Mouse (Mus musculus): Measurements from ENCODE around the gene Zfp11. TPM values are rescaled to one million over a fixed set of nuclear protein-coding genes. Genes with fewer than 3 reads are reported as not detected.
"Not testable (repeated sequence)": the region's sequence is repeated elsewhere in the genome, so short reads cannot be mapped to it uniquely, and the experiment has no call there.

The Zfp11 gene
- polyA plus RNA-seq, 1 experiment from 2014 or later: 4.3 TPM

DNA sequence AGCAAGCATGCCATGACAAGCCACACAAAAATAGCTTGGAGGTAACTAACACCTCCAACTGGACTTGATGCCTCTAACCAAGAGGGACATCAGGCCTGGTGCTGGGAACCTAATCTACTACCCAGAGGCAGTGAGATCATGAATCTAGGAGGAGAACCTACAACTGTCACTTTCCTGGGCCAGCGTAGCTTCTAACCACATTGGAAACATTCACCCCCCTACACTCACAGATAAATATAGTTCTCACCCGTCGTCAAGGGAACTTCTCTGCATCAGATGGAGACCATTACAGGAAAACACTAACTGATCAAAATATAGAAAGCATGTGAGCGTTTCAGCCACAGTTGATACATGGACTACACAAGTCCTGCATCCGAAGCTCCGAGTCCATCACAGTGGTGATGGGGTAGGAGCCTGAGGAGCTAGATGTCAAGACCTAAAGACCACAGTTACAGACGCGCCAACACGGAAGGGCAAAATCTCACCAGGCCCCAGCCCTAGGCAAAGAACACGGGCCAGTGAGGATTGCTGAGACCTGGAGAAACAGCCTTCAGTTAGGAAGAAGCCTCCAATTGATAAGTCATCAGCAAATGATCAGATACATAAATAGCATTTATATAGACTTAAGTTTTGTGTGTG is 3.5 kb downstream of the Zfp11 start:
- 86% methylated on average over 10 of the region's 10 CpGs for WGBS
- H3K4me2 ChIP-seq: no peak overlapping the region
- H3K9me3 ChIP-seq: no peaks in the 10 kb centered on the region
- H3K27ac ChIP-seq (replicated peaks): no peak overlapping the region
- no peaks in the 10 kb centered on the region for H3K36me3 ChIP-seq
- H3K4me1 ChIP-seq: peaks cover 13% of the 10 kb centered on the region
- no peak for ATAC-seq (ENCODE audit: extremely low read depth, insufficient number of reproducible peaks, low FRiP score, low TSS enrichment)
- H3K4me3 ChIP-seq: no peak overlapping the region
- H3K9ac ChIP-seq: no peak overlapping the region
- H3K27me3 ChIP-seq (replicated peaks): no peaks in the 10 kb centered on the region

DNA sequence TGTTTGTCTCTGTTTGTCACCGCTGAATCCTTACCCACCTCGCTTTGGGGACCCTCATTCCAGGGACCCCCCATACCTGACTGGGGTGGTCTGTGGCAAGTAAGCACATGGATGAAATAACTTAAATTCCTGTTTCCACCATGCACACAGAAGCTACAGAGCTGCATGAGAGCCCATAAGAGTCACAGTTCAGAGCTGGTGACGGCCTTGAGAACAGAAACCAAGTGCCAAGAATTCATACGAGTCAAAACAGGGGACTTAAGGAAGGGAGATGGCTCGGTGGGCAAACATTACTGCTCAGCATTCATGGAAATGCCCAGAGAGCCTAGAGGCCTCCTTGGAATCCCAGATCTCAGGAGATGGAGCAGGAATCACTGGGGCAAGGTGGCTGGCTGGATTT is 5.8 kb downstream of the Zfp11 start:
- no peak for ATAC-seq (ENCODE audit: extremely low read depth, insufficient number of reproducible peaks, low FRiP score, low TSS enrichment)
- H3K4me2 ChIP-seq: no peak overlapping the region
- no peak overlapping the region for H3K9ac ChIP-seq
- 78% methylated on average over 5 of the region's 5 CpGs for WGBS
- no peaks in the 10 kb centered on the region for H3K9me3 ChIP-seq
- H3K27ac ChIP-seq (replicated peaks): no peak overlapping the region
- H3K4me1 ChIP-seq: peaks cover 9% of the 10 kb centered on the region
- H3K27me3 ChIP-seq (replicated peaks): no peaks in the 10 kb centered on the region
- peaks cover 21% of the 10 kb centered on the region for H3K36me3 ChIP-seq
- H3K4me3 ChIP-seq: no peak overlapping the region

DNA sequence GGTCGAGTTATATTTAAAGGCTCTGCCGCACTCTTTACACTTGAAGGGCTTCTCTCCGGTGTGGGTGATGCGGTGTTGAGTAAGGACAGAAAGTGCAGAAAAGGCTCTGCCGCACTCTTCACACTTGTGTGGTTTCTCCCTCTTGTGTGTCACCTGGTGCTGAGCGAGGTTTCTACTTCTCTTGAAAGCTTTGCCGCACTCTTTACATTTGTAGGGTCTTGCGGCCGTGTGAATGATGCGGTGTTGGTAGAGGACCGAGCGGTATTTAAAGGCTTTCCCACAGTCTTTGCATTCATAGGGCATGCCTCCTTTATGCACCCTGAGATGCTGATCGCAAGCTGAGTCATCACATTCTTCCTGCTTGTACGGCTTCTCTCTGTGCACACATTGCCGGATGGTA is 12.0 kb downstream of the Zfp11 start:
- no peak for ATAC-seq (ENCODE audit: extremely low read depth, insufficient number of reproducible peaks, low FRiP score, low TSS enrichment)
- Histone ChIP-seq H3K9me3 (no peaks in the 10 kb centered on the region), H3K4me2 (no peak overlapping the region), H3K4me3 (no peak overlapping the region), H3K4me1 (no peaks in the 10 kb centered on the region), H3K9ac (no peak overlapping the region), H3K27ac (replicated peaks) (no peak overlapping the region), H3K27me3 (replicated peaks) (no peaks in the 10 kb centered on the region), H3K36me3 (peaks cover 66% of the 10 kb centered on the region)
- 88% methylated on average over 15 of the region's 15 CpGs for WGBS

DNA sequence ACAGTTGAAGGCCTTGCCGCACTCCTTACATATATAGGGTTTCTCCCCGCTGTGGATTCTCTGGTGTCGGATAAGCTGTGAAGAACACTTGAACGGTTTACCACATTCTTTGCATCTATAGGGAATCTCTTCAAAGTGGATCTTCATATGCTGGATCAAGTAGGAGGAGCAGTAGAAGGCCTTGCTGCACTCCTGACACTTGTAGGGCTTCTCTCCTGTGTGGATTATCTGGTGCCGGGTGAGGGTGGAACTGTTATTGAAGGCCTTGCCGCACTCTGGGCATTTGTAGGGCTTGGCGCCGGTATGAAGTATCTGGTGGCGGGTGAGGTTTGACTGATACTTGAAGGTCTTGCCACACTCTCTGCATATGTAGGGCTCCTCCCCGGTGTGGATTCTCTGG is 12.9 kb downstream of the Zfp11 start:
- Histone ChIP-seq H3K4me3 (no peak overlapping the region), H3K4me2 (no peak overlapping the region), H3K27me3 (replicated peaks) (no peaks in the 10 kb centered on the region), H3K9me3 (no peaks in the 10 kb centered on the region), H3K4me1 (no peaks in the 10 kb centered on the region), H3K27ac (replicated peaks) (no peak overlapping the region), H3K9ac (no peak overlapping the region), H3K36me3 (peaks cover 69% of the 10 kb centered on the region)
- 91% methylated on average over 10 of the region's 10 CpGs for WGBS
- ATAC-seq (ENCODE audit: extremely low read depth, insufficient number of reproducible peaks, low FRiP score, low TSS enrichment): no peak

GRCm38 (mm10) chr5:129650858-129651257 is 19.0 kb downstream of the Zfp11 start:
- Histone ChIP-seq H3K36me3 (peaks cover 22% of the 10 kb centered on the region), H3K4me2 (no peak overlapping the region), H3K9me3 (no peaks in the 10 kb centered on the region), H3K27ac (replicated peaks) (no peak overlapping the region), H3K4me1 (no peaks in the 10 kb centered on the region), H3K4me3 (no peak overlapping the region), H3K9ac (no peak overlapping the region), H3K27me3 (replicated peaks) (no peaks in the 10 kb centered on the region)
- ATAC-seq (ENCODE audit: extremely low read depth, insufficient number of reproducible peaks, low FRiP score, low TSS enrichment): no peak
- WGBS: 87% methylated on average over 5 of the region's 5 CpGs

GRCm38 (mm10) chr5:129632270-129633250 is 37.3 kb downstream of the Zfp11 start:
- not testable (repeated sequence) for ATAC-seq (ENCODE audit: extremely low read depth, insufficient number of reproducible peaks, low FRiP score, low TSS enrichment); H3K36me3 ChIP-seq; H3K4me2 ChIP-seq; H3K4me3 ChIP-seq; H3K27ac ChIP-seq (replicated peaks); H3K9ac ChIP-seq; H3K4me1 ChIP-seq; H3K9me3 ChIP-seq; H3K27me3 ChIP-seq (replicated peaks)
- WGBS: 77% methylated on average over 2 of the region's 2 CpGs

DNA sequence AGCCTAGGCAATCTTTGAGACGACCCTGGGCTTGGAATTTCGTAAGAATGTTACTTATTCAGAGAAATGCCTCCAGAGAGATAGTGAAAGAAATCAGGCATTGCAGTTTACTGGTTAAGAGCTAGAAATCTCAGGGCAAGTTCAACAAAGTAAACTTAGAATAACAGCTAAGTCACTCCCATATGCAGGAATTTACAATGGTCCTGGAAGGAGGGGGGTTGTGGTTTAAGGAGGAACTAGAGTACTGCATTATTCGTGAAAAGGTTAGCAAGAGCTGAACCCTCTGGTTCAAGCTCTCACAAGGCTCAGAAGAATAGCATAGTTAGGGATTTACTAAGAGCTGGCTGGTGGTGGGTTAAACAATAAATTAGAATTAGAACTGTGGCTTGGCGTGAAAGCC is 43.3 kb downstream of the Zfp11 start:
- not testable (repeated sequence) for H3K27ac ChIP-seq (replicated peaks); H3K36me3 ChIP-seq; H3K9me3 ChIP-seq; H3K27me3 ChIP-seq (replicated peaks); H3K9ac ChIP-seq; H3K4me3 ChIP-seq; ATAC-seq (ENCODE audit: extremely low read depth, insufficient number of reproducible peaks, low FRiP score, low TSS enrichment); H3K4me2 ChIP-seq; H3K4me1 ChIP-seq
- WGBS: 63% methylated on average over 4 of the region's 4 CpGs

DNA sequence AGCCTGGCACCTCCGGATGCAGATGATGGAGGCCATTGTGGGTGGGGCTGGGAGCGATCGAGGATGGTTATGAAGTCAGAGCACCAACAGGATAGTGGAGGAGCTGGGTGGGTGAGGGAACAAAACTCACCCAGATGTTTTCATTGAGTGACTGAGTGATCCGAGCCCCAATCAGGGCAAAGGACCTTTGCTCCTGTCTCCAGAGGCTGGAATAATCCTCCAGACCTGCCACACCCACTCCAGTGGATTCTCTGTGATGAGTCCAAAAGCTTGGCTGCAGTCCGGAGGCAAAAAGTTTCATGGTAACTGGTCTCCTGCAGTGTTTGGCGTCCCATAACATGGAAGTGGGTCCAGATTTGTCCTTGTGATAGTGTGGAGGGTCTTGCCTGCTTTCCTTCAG is 43.8 kb downstream of the Zfp11 start:
- Histone ChIP-seq H3K9ac (no peak overlapping the region), H3K4me1 (no peaks in the 10 kb centered on the region), H3K36me3 (no peaks in the 10 kb centered on the region), H3K4me3 (no peak overlapping the region), H3K27me3 (replicated peaks) (no peaks in the 10 kb centered on the region), H3K4me2 (no peak overlapping the region), H3K9me3 (no peaks in the 10 kb centered on the region), H3K27ac (replicated peaks) (no peak overlapping the region)
- ATAC-seq (ENCODE audit: extremely low read depth, insufficient number of reproducible peaks, low FRiP score, low TSS enrichment): no peak
- WGBS: 77% methylated on average over 6 of the region's 6 CpGs

DNA sequence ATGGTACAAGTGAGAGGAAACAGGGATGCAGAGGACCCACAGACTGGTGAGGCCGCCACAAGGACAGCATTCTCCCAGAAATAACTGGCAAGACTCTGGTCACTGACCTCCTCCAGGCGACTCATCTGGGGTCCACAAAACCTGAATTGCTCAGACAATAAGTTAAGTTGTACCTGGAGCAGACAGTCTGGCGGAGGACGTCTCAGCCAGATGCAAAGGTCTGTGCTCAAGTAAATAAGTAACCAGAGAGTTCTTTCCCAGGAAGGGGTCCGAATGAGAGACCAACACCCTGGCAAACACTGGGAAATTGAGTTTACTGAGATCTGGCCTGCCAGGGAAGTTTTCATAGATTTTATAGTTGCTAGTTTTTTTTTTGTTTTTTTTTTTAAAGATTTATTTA is 48.5 kb downstream of the Zfp11 start:
- H3K4me3 ChIP-seq: no peak overlapping the region

DNA sequence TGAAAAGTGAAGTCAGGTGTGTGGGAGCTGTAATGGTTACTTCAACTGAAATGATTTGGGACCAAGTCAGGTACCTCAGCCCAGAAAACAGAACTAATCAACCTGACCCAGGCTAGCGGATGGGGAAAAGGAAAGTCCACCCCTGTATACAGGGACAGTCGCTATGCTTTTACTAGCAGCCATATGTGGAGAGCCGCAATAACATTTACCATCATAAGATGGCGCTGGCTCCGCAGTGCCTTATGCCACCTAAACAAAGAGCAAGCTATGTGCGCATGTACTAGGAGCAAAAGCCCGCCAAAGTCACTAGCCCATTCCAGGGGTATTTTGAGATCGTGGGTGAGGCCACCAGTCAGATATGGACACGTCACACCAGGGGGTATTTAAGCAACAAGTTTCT is 49.3 kb downstream of the Zfp11 start:
- not testable (repeated sequence) for H3K4me3 ChIP-seq; H3K9me3 ChIP-seq; ATAC-seq (ENCODE audit: extremely low read depth, insufficient number of reproducible peaks, low FRiP score, low TSS enrichment); H3K4me2 ChIP-seq; H3K27me3 ChIP-seq (replicated peaks); H3K4me1 ChIP-seq; H3K36me3 ChIP-seq; H3K27ac ChIP-seq (replicated peaks); H3K9ac ChIP-seq
- 48% methylated on average over 9 of the region's 9 CpGs for WGBS

More for the DNA sequence above, 48.5 kb downstream of the Zfp11 start:
- no peak overlapping the region for H3K9ac ChIP-seq
- H3K9me3 ChIP-seq: no peaks in the 10 kb centered on the region
- no peak overlapping the region for H3K4me2 ChIP-seq
- H3K27ac ChIP-seq (replicated peaks): no peak overlapping the region
- 86% methylated on average over 5 of the region's 5 CpGs for WGBS
- ATAC-seq (ENCODE audit: extremely low read depth, insufficient number of reproducible peaks, low FRiP score, low TSS enrichment): no peak
- H3K27me3 ChIP-seq (replicated peaks): no peaks in the 10 kb centered on the region
- H3K4me1 ChIP-seq: no peaks in the 10 kb centered on the region
- no peaks in the 10 kb centered on the region for H3K36me3 ChIP-seq

- Histone ChIP-seq H3K4me1 (no peaks in the 10 kb centered on the region), H3K27me3 (replicated peaks) (0 out of 2 replicates have a peak, but pooled peaks cover 3% of the 10 kb centered on the region), H3K9ac (no peak overlapping the region), H3K36me3 (no peaks in the 10 kb centered on the region), H3K27ac (replicated peaks) (no peak overlapping the region), H3K4me2 (no peak overlapping the region), H3K9me3 (no peaks in the 10 kb centered on the region), H3K4me3 (no peak overlapping the region)
- no peak for ATAC-seq (ENCODE audit: extremely low read depth, insufficient number of reproducible peaks, low FRiP score, low TSS enrichment)
- WGBS: 6% methylated on average over 1 of the region's 1 CpGs
These were observed 58.8 kb downstream of the Zfp11 start for GRCm38 (mm10) chr5:129611060-129611459.

All from heart, embryonic 13.5 days (tissue).